Mouse (Mus musculus) E14TG2a.4 (cell line): ENCODE measurements at regions not wholly inside any gene's neighbourhood (a gene's known extent, or its start where the extent isn't known, plus 50 kb on each side); places are given as distances from the start of the nearest gene placed in this dataset.

Experiments
- CTCF ChIP-seq: conservative IDR thresholded peaks from 2 replicates; pipeline ENCODE4 v1.5.1; 2014; ENCODE audit warnings: low read length
- NANOG ChIP-seq: IDR thresholded peaks from 2 replicates; pipeline ENCODE4 v1.6.1; 2014; ENCODE audit warnings: borderline replicate concordance, low read length, mixed read lengths

DNA sequence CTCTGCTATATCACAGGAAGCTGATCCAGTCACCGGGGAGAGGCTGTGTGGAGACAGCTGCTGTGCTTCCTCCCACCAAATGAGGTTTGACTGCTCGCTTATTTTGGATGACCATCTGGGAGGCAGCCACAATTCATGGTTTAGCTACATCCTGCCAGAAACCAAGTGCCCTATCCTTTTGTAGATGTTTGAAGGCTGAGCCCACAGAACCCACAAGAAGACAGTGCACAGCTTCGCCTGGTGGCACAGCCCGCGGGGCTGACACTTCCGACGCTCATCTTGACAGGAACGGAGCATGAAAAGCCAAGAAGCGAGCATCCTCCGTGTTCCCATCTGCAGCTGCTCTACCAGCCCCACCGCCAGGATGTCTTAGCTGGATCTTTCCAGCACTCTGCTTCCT lies 204.1 kb upstream of the Cdh4 start:
- TF ChIP-seq CTCF (no peak), NANOG (no peak)
